Mouse (Mus musculus) intestine, embryonic 15.5 days (tissue): ENCODE data around the gene Ndufa3. TPM values are rescaled to one million over a fixed set of nuclear protein-coding genes. Genes with fewer than 3 reads are reported as not detected.

ENCODE experiments used
- ATAC-seq: fragments of 200-750 bp; cut with Nextera tagmentation; 2 replicates; pipeline ENCODE4 v1.8.0; 2017; ENCODE audit warnings: moderate TSS enrichment, moderate library complexity
- H3K27ac ChIP-seq: fragments of 300-500 bp; sonication (generic); 2 replicates; pipeline ENCODE4 v1.5.1; 2015; ENCODE audit warnings: mild to moderate bottlenecking, inconsistent platforms
- H3K27me3 ChIP-seq: fragments of 300-500 bp; sonication (generic); replicated peaks from 2 replicates; pipeline ENCODE4 v1.6.1; 2015; ENCODE audit warnings: inconsistent platforms
- H3K36me3 ChIP-seq: fragments of 300-500 bp; sonication (generic); 2 replicates; pipeline ENCODE4 v1.6.1; 2015; ENCODE audit warnings: inconsistent platforms
- H3K4me1 ChIP-seq: fragments of 300-500 bp; sonication (generic); replicated peaks from 2 replicates; pipeline ENCODE4 v1.6.1; 2015; ENCODE audit warnings: inconsistent platforms
- H3K4me2 ChIP-seq: fragments of 300-500 bp; sonication (generic); replicated peaks from 2 replicates; pipeline ENCODE4 v1.6.1; 2015; ENCODE audit warnings: mild to moderate bottlenecking, inconsistent platforms
- H3K4me3 ChIP-seq: fragments of 300-500 bp; sonication (generic); replicated peaks from 2 replicates; pipeline ENCODE4 v1.5.1; 2015; ENCODE audit warnings: inconsistent platforms
- H3K9ac ChIP-seq: fragments of 300-500 bp; sonication (generic); 2 replicates; pipeline ENCODE4 v1.6.1; 2015; ENCODE audit warnings: inconsistent platforms
- H3K9me3 ChIP-seq: fragments of 300-500 bp; sonication (generic); 2 replicates; pipeline ENCODE4 v1.6.1; 2016; ENCODE audit warnings: inconsistent platforms
- WGBS: fragments of 180-500 bp; shearing (Covaris S2); methylation state at CpG from one replicate; pipeline ENCODE4 v1.1.7; 2015; 5-methylcytosine and 5-hydroxymethylcytosine counted together
- polyA plus RNA-seq: library from polyadenylated mRNA; unstranded; fragments of >200 nt; fragmentation: Nextera tagmentation; extraction: Ambion mirVana; gene quantifications from 2 replicates; pipeline ENCODE4 v1.2.1, GENCODE M21; 2015

The Ndufa3 gene
- polyA plus RNA-seq, 1 experiment from 2014 or later, result 486 TPM

GRCm38 (mm10) chr7:3646641-3647040, 29.5 kb downstream of the Ndufa3 start:
- ATAC-seq, result no peak
- peak overlapping the region; percentile 81 for H3K4me2 ChIP-seq
- peaks cover 14% of the 10 kb centered on the region for H3K36me3 ChIP-seq
- peak overlapping the region; percentile 97 for H3K4me3 ChIP-seq
- no peaks in the 10 kb centered on the region for H3K9me3 ChIP-seq
- no peak overlapping the region for H3K27ac ChIP-seq
- H3K4me1 ChIP-seq, result peaks cover 27% of the 10 kb centered on the region
- no peaks in the 10 kb centered on the region for H3K27me3 ChIP-seq
- H3K9ac ChIP-seq, result peak overlapping the region; percentile 99
- 58% methylated on average over 4 of the region's 4 CpGs for WGBS

DNA sequence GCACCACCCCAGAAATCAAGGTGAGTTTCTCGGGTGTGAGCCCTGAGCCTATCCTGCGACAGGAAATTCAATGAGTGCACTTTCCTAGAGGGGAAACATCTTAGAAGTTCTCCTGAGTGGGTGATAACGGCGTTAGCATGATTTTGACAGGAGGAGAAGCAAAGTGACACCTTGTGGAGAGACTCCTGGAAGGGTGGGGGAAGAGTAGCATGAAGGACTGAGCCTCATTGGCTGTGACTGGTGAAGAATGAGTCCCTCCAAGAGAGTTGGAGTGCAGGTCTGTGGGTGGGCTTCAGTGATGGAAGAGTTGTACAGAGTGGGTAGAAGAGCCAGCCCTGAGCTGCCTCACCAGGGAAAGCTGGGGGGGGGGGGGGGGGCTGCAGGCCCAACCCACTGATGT, 39.8 kb downstream of the Ndufa3 start:
- Histone ChIP-seq H3K9ac (no peak overlapping the region), H3K9me3 (no peaks in the 10 kb centered on the region), H3K27me3 (no peaks in the 10 kb centered on the region), H3K4me1 (no peaks in the 10 kb centered on the region), H3K27ac (no peak overlapping the region), H3K4me2 (no peak overlapping the region), H3K36me3 (peaks cover 73% of the 10 kb centered on the region), H3K4me3 (no peak overlapping the region)
- WGBS, result 90% methylated on average over 4 of the region's 4 CpGs
- no peak for ATAC-seq

DNA sequence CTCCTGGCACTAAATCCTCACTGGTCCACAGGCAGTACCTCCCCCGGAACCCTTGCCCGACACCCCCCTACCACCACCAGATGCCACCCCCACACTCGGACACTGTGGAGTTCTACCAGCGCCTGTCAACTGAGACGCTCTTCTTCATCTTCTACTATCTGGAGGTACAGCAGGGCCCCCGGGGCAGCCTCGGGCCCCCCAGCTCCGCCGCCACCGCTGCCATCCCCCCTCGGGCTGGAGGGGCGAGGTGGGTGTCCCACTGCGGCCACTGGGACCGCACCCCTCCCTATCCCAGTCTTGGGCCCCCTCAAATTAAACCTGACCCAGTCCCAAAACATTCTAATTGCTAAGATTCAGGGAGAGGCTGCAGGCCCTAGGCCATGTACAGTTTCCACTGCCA, 41.4 kb downstream of the Ndufa3 start:
- Histone ChIP-seq H3K9me3 (no peaks in the 10 kb centered on the region), H3K27me3 (no peaks in the 10 kb centered on the region), H3K4me2 (no peak overlapping the region), H3K27ac (no peak overlapping the region), H3K4me3 (no peak overlapping the region), H3K36me3 (peaks cover 75% of the 10 kb centered on the region), H3K9ac (no peak overlapping the region), H3K4me1 (peaks cover 1% of the 10 kb centered on the region; the same call in 1 of the 2 replicates)
- 0 out of 2 replicates have a peak, but pooled peaks have one; percentile 3 for ATAC-seq
- 92% methylated on average over 14 of the region's 14 CpGs for WGBS

DNA sequence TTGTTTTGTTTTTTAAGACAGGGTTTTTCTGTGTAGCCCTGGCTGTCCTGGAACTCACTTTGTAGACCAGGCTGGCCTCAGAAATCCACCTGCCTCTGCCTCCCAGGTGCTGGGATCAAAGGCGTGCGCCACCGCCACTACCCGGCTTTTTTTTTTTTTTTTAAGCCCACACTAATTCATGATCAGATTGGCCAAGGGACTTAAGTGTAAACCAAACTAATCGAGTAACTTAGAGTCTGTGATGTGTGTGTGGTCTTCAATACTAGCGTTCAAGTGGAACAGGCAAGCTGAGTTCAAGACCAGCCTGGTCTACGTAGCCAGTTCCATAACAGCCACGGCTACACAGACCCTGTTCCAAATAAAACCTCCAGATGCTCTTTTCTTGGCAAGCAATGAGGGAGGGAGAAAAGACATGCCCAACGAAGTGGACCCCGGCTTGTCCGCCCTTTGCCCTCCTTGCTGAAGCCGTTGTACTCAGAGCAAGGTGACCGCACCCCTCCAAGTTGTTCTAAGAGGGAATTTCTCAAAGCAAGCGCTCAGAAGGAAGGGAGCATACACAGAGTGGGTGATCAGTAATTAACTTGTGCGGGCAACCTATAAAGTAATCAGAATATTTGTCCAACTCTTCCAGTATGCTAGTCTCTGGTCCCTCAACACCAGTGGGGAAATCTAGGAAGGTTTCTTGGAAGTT, 47.5 kb downstream of the Ndufa3 start:
- 27% methylated on average over 15 of the region's 15 CpGs for WGBS
- H3K9ac ChIP-seq, result peak overlapping the region; percentile 83

DNA sequence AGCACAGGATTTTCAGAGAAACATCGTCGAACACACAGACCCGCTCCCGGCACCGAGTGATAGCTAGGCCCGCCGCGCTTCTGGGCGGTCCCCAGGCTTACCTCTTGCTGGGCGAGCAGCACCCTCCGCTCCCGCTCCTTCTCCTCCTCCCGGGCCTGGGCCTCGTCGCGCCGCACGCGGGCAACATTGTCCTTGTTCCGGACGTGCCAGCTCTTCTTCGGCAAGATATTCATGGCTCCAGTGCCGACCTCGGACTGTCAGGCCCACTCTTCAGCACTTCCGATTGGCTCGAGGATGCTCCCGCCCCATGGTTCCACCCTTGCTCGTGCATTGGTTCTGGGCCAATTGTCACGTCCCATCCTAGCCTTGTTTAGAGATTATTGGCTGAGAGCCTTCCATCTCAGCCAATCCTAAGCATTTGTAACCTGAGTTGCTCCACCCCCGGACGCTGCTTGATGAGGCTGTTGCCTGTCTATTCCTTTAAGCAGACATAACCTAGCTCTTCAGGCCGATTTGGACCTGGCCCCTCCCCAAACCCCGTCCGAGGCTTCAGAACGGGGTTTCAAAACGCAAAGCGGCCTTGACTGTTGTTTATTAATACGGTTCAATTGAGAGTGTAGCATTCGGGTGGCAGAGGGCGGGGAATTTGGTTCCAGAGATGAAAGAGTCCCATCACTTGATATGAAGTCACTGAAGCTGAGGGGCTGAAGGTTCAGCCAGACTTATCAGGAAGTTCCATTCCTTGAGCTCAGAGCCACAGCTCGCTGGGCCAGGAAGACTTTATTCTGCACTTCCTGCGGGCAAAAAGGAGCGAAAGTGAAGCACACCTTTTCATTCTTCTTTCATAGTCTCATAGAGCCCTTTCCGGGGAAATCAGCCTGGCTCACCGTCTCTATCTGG, 48.3 kb downstream of the Ndufa3 start, which contains the start of gene Leng1:
Gene Leng1 (minus strand): TSS at position 626 of the 900 bp plus-strand sequence.
- Histone ChIP-seq H3K4me1 (peaks cover 19% of the 10 kb centered on the region), H3K9me3 (no peaks in the 10 kb centered on the region), H3K4me3 (peak within 1 kb of the TSS; percentile 76), H3K27me3 (no peaks in the 10 kb centered on the region), H3K4me2 (peak within 1 kb of the TSS; percentile 79), H3K27ac (peak within 1 kb of the TSS; percentile 92), H3K9ac (peak within 1 kb of the TSS; percentile 83), H3K36me3 (peaks cover 27% of the 10 kb centered on the region)
- ATAC-seq, result peak; percentile 98
- 2% methylated on average over 45 of the region's 45 CpGs for WGBS

More for the DNA sequence above, 47.5 kb downstream of the Ndufa3 start:
- Histone ChIP-seq H3K27ac (peak overlapping the region; percentile 92), H3K36me3 (peaks cover 35% of the 10 kb centered on the region), H3K4me2 (peak overlapping the region; percentile 79), H3K9me3 (no peaks in the 10 kb centered on the region), H3K4me1 (peaks cover 19% of the 10 kb centered on the region), H3K4me3 (peak overlapping the region; percentile 76), H3K27me3 (no peaks in the 10 kb centered on the region)
- peak; percentile 65 for ATAC-seq

- peak; percentile 44 for ATAC-seq
These were observed 49.8 kb downstream of the Ndufa3 start for GRCm38 (mm10) chr7:3666921-3667391.

More at GRCm38 (mm10) chr7:3666921-3667391, 49.8 kb downstream of the Ndufa3 start:
- Histone ChIP-seq H3K36me3 (peaks cover 21% of the 10 kb centered on the region), H3K4me1 (peaks cover 19% of the 10 kb centered on the region), H3K27ac (peak overlapping the region; percentile 51), H3K4me2 (peak overlapping the region; percentile 49), H3K27me3 (no peaks in the 10 kb centered on the region), H3K4me3 (peak overlapping the region; percentile 17), H3K9ac (peak overlapping the region; percentile 16; the same call in 1 of the 2 replicates), H3K9me3 (no peaks in the 10 kb centered on the region)
- 19% methylated on average over 14 of the region's 14 CpGs for WGBS

Other genes starting within 250 kb of the Ndufa3 start
- gene Cacng8, start 226.7 kb upstream of the Ndufa3 start, polyA plus RNA-seq, result 2.0 and 2.2 TPM in 2 replicates
- 0.33 TPM in 1 of 2 replicates, not detected in the other for gene Cacng6, start 193.2 kb upstream of the Ndufa3 start, polyA plus RNA-seq
- 0.11 and 0.16 TPM in 2 replicates for gene Tarm1, start 114.7 kb upstream of the Ndufa3 start, polyA plus RNA-seq
- gene Oscar, start 1.2 kb upstream of the Ndufa3 start, polyA plus RNA-seq, result 0.08 and 0.09 TPM in 2 replicates
- gene Tfpt, start 12.6 kb downstream of the Ndufa3 start, polyA plus RNA-seq, result 19.7 and 23.1 TPM in 2 replicates
- 85.7 and 90.1 TPM in 2 replicates for gene Prpf31, start 12.6 kb downstream of the Ndufa3 start, polyA plus RNA-seq
- 43.7 and 47.1 TPM in 2 replicates for gene Cnot3, start 27.9 kb downstream of the Ndufa3 start, polyA plus RNA-seq
- 19.5 and 20.2 TPM in 2 replicates for gene Leng1, start 48.5 kb downstream of the Ndufa3 start, polyA plus RNA-seq
- gene Tmc4, start 60.2 kb downstream of the Ndufa3 start, polyA plus RNA-seq, result 73.4 and 82.6 TPM in 2 replicates
- gene Tsen34, start 75.5 kb downstream of the Ndufa3 start, polyA plus RNA-seq, result 230 and 235 TPM in 2 replicates
- gene Mboat7, start 76.2 kb downstream of the Ndufa3 start, polyA plus RNA-seq, result 55.3 and 57.2 TPM in 2 replicates
- 1,501 and 1,565 TPM in 2 replicates for gene Rps9, start 86.6 kb downstream of the Ndufa3 start, polyA plus RNA-seq
- 1.0 and 1.1 TPM in 2 replicates for gene Pirb, start 103.0 kb downstream of the Ndufa3 start, polyA plus RNA-seq
- gene Gm15448, start 208.3 kb downstream of the Ndufa3 start, polyA plus RNA-seq, result not detected in 2 replicates
- gene Pira2, start 227.7 kb downstream of the Ndufa3 start, polyA plus RNA-seq, result 0.44 TPM in 1 of 2 replicates, not detected in the other